Mouse (Mus musculus) gastrocnemius, postnatal 10 days (tissue): ENCODE results near the gene Olfr597. TPM values are rescaled to one million over a fixed set of nuclear protein-coding genes. Genes with fewer than 3 reads are reported as not detected.
A peak's percentile ranks its signal among the peaks of the same experiment; 100 is the strongest.
"Not testable (repeated sequence)": the region's sequence is repeated elsewhere in the genome, so short reads cannot be mapped to it uniquely, and the experiment has no call there.

Experiments used
- DNase-seq: peaks from one replicate; pipeline ENCODE4 v3.0.0; 2021; ENCODE audit warnings: mixed read lengths
- long read RNA-seq, 2 experiments: library from polyadenylated mRNA; stranded (forward); transcript quantifications; one replicate each; pipeline ENCODE4 v2.0.0; 2021
- microRNA-seq, 2 experiments: library from miRNA; unstranded; fragments of <30 nt; microRNA quantifications; one replicate each; pipeline ENCODE4 v1.2.0; 2021
- total RNA-seq, 2 experiments: library from RNA; stranded (reverse); gene quantifications; 2 replicates each; pipeline ENCODE4 v1.2.3; 2021

Gene Olfr597
- not detected for total RNA-seq
- long read RNA-seq, experiment 1: 0 reads
- long read RNA-seq, experiment 2: 0 reads

DNA sequence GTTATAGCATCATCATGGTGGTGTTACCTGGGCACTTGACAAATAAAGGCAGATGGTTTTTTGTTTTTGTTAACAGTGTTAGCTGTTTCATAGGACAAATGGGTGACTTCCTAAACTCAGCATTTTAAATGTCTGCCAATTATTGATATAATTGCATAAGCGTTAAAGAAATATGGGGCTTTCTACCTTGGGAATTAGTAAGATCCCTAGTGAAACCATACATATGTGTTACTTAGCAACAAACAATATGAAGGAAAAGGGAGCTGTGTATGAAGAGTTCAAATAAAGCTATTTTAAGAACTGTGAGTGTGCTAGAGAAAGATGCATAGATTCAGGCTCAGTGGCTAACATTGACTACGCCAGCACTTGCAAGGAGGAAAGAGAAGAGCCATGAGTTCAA is at the start of gene Olfr597:
Gene Olfr597 (plus strand): TSS at position 301 of the 400 bp plus-strand sequence.
- DNase-seq: not testable (repeated sequence)

GRCm38 (mm10) chr7:103305348-103305747 is 10.8 kb upstream of the Olfr597 start, which contains the start of gene Olfr596:
TSS of gene Olfr596 (plus strand) at chr7:103305648.
- DNase-seq: peak; percentile 2

GRCm38 (mm10) chr7:103323268-103323667 is 7.2 kb downstream of the Olfr597 start, which contains the start of gene Olfr598:
TSS of gene Olfr598 (plus strand) at chr7:103323568.
- no peak for DNase-seq

DNA sequence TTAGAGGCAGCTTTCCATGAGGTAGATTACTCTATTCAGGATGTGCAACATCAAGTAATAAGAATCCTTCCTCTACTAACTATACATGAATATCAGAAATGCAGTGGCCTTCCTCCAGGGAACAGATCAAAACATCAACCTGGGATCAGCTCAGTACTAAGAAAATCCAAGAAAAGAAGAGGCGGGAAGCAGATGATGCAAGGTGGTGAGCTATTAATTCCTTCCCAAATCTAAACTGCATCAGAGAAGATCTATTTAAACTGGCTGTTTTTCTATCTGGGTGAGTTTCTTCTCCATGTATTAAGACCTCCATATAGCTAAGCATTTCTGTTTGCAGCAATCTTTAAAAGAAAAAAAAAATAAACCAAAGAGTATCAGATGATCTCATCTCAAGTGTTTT is 19.5 kb downstream of the Olfr597 start, which contains the start of gene Olfr599:
Gene Olfr599 (plus strand): TSS at position 301 of the 400 bp plus-strand sequence.
- no peak for DNase-seq

GRCm38 (mm10) chr7:103349569-103349968 is 33.5 kb downstream of the Olfr597 start, which contains the start of gene Olfr600:
TSS of gene Olfr600 (minus strand) at chr7:103349669.
- DNase-seq: no peak

- DNase-seq: no peak
Observed at GRCm38 (mm10) chr7:103362555-103362954, 46.4 kb downstream of the Olfr597 start, which contains the start of gene Olfr601. TSS of gene Olfr601 (minus strand) at chr7:103362655.

Small RNA genes within 50 kb of the gene (microRNA-seq; reads per million reads assigned to microRNA genes)
- 0 reads per million in 2 experiments for gene Gm23550

Other genes starting within 250 kb of the Olfr597 start
- gene Olfr584, start 234.4 kb upstream of the Olfr597 start, total RNA-seq: not detected
- not detected for gene Olfr585, start 218.6 kb upstream of the Olfr597 start, total RNA-seq
- gene Olfr586, start 190.7 kb upstream of the Olfr597 start, total RNA-seq: not detected
- gene Olfr588-ps1, start 175.4 kb upstream of the Olfr597 start, total RNA-seq: not detected
- not detected for gene Olfr589, start 160.0 kb upstream of the Olfr597 start, total RNA-seq
- gene Olfr591, start 138.0 kb upstream of the Olfr597 start, total RNA-seq: not detected
- gene Olfr592, start 131.5 kb upstream of the Olfr597 start, total RNA-seq: not detected
- not detected for gene Olfr593, start 104.5 kb upstream of the Olfr597 start, total RNA-seq
- gene Olfr594, start 99.3 kb upstream of the Olfr597 start, total RNA-seq: not detected
- not detected for gene Usp17ld, start 63.8 kb upstream of the Olfr597 start, total RNA-seq
- not detected for gene Olfr596, start 10.7 kb upstream of the Olfr597 start, total RNA-seq
- gene Olfr598, start 7.3 kb downstream of the Olfr597 start, total RNA-seq: not detected
- not detected for gene Olfr599, start 19.6 kb downstream of the Olfr597 start, total RNA-seq
- gene Olfr600, start 33.4 kb downstream of the Olfr597 start, total RNA-seq: not detected
- gene Olfr601, start 46.3 kb downstream of the Olfr597 start, total RNA-seq: not detected
- gene Olfr603, start 69.9 kb downstream of the Olfr597 start, total RNA-seq: not detected
- gene Usp17lc, start 98.8 kb downstream of the Olfr597 start, total RNA-seq: not detected
- not detected for gene Olfr605, start 129.1 kb downstream of the Olfr597 start, total RNA-seq
- gene Olfr606, start 132.7 kb downstream of the Olfr597 start, total RNA-seq: not detected
- gene Olfr607, start 147.8 kb downstream of the Olfr597 start, total RNA-seq: not detected
- not detected for gene Olfr608, start 153.6 kb downstream of the Olfr597 start, total RNA-seq
- gene Olfr609, start 181.7 kb downstream of the Olfr597 start, total RNA-seq: not detected
- gene Olfr610, start 195.8 kb downstream of the Olfr597 start, total RNA-seq: not detected
- not detected for gene Olfr611, start 204.5 kb downstream of the Olfr597 start, total RNA-seq
- gene Olfr612, start 226.4 kb downstream of the Olfr597 start, total RNA-seq: not detected
- gene Olfr613, start 231.8 kb downstream of the Olfr597 start, total RNA-seq: not detected
- not detected for gene Olfr615, start 239.8 kb downstream of the Olfr597 start, total RNA-seq